Mouse (Mus musculus): ENCODE data around the gene Rsu1. TPM values are rescaled to one million over a fixed set of nuclear protein-coding genes. Genes with fewer than 3 reads are reported as not detected.

Rsu1 gene
- total and polyA plus RNA-seq, 2 experiments from 2014 or later, result 85.8 to 114 TPM

- Histone ChIP-seq H3K36me3 (ENCODE audit: insufficient read depth, low read length) (no peaks in the 10 kb centered on the region), H3K4me3 (ENCODE audit: low read depth, low read length) (no peak overlapping the region), H3K27ac (ENCODE audit: low read depth, low read length) (no peak overlapping the region), H3K4me2 (ENCODE audit: low read depth, low read length, poor library complexity, severe bottlenecking) (no peak overlapping the region), H3K9ac (replicated peaks; ENCODE audit: low read length, poor library complexity, severe bottlenecking) (no peak overlapping the region), H3K27me3 (ENCODE audit: insufficient read depth, low read length) (no peaks in the 10 kb centered on the region), H3K4me1 (ENCODE audit: insufficient read depth, low read length) (no peaks in the 10 kb centered on the region), H3K9me3 (ENCODE audit: low read length) (no peaks in the 10 kb centered on the region)
- ATAC-seq (ENCODE audit: low FRiP score) (no peak; the same call in 1 of the 2 replicates), DNase-seq (ENCODE audit: low spot score) (peak; percentile 47)
- peak; percentile 83 for TF ChIP-seq CTCF (IDR thresholded peaks at IDR 0.05)
- 57% methylated on average over 10 of the region's 10 CpGs for WGBS
These were observed 7.1 kb upstream of the Rsu1 start for GRCm38 (mm10) chr2:13278114-13278862.

- no peak for DNase-seq (ENCODE audit: low spot score)
- peak; percentile 28 for TF ChIP-seq CTCF (IDR thresholded peaks at IDR 0.05)
- Histone ChIP-seq H3K27me3 (ENCODE audit: insufficient read depth, low read length) (no peaks in the 10 kb centered on the region), H3K9me3 (ENCODE audit: low read length) (no peaks in the 10 kb centered on the region), H3K4me1 (ENCODE audit: insufficient read depth, low read length) (peaks cover under 1% of the 10 kb centered on the region; the same call in 1 of the 2 replicates), H3K36me3 (ENCODE audit: insufficient read depth, low read length) (no peaks in the 10 kb centered on the region), H3K4me3 (ENCODE audit: low read depth, low read length) (no peak overlapping the region), H3K9ac (replicated peaks; ENCODE audit: low read length, poor library complexity, severe bottlenecking) (no peak overlapping the region), H3K27ac (ENCODE audit: low read depth, low read length) (no peak overlapping the region), H3K4me2 (ENCODE audit: low read depth, low read length, poor library complexity, severe bottlenecking) (no peak overlapping the region)
- no peak for ATAC-seq (ENCODE audit: low FRiP score)
- WGBS, result 65% methylated on average over 7 of the region's 7 CpGs
These were observed 4.7 kb upstream of the Rsu1 start for GRCm38 (mm10) chr2:13275874-13276273.

DNA sequence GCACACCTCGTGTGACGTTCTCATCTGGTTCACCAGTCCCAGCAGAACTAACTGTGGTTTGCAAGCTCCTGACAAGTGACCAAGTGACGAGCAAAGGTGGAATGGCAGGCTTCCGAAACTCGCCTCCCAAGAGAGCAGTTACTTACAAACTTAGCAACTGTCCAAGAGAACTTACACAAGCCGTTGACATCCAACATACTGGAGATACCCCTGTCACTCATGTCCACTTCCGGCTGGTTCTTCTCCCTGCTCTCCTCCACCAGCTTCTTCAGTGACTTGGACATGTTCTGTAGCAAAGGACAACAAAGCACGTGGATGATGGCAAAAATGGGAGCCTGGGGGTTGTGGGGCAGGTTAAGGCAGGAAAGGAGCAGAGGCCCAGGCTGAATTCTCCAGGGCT, 479 bp downstream of the Rsu1 start:
- WGBS, result 52% methylated on average over 8 of the region's 8 CpGs
- TF ChIP-seq CTCF (IDR thresholded peaks at IDR 0.05), result no peak
- Histone ChIP-seq H3K27me3 (ENCODE audit: insufficient read depth, low read length) (no peaks in the 10 kb centered on the region), H3K27ac (ENCODE audit: low read depth, low read length) (peak overlapping the region; percentile 68; the same call in 1 of the 2 replicates), H3K4me2 (ENCODE audit: low read depth, low read length, poor library complexity, severe bottlenecking) (peak overlapping the region; percentile 91), H3K4me1 (ENCODE audit: insufficient read depth, low read length) (peaks cover 5% of the 10 kb centered on the region; the same call in 1 of the 2 replicates), H3K36me3 (ENCODE audit: insufficient read depth, low read length) (no peaks in the 10 kb centered on the region), H3K9ac (replicated peaks; ENCODE audit: low read length, poor library complexity, severe bottlenecking) (peak overlapping the region; percentile 56), H3K4me3 (ENCODE audit: low read depth, low read length) (peak overlapping the region; percentile 63), H3K9me3 (ENCODE audit: low read length) (no peaks in the 10 kb centered on the region)
- DNase-seq (ENCODE audit: low spot score) (no peak), ATAC-seq (ENCODE audit: low FRiP score) (no peak)

- WGBS, result 96% methylated on average over 4 of the region's 4 CpGs
- Histone ChIP-seq H3K27ac (ENCODE audit: low read depth, low read length) (no peak overlapping the region), H3K4me2 (ENCODE audit: low read depth, low read length, poor library complexity, severe bottlenecking) (no peak overlapping the region), H3K36me3 (ENCODE audit: insufficient read depth, low read length) (no peaks in the 10 kb centered on the region), H3K4me3 (ENCODE audit: low read depth, low read length) (no peak overlapping the region), H3K9ac (replicated peaks; ENCODE audit: low read length, poor library complexity, severe bottlenecking) (no peak overlapping the region), H3K9me3 (ENCODE audit: low read length) (no peaks in the 10 kb centered on the region), H3K4me1 (ENCODE audit: insufficient read depth, low read length) (peaks cover 5% of the 10 kb centered on the region; the same call in 1 of the 2 replicates), H3K27me3 (ENCODE audit: insufficient read depth, low read length) (no peaks in the 10 kb centered on the region)
- DNase-seq (ENCODE audit: low spot score) (no peak), ATAC-seq (ENCODE audit: low FRiP score) (no peak)
- TF ChIP-seq CTCF (IDR thresholded peaks at IDR 0.05), result no peak
These were observed 2.4 kb downstream of the Rsu1 start for GRCm38 (mm10) chr2:13268681-13269293.

GRCm38 (mm10) chr2:13264875-13265274, 6.3 kb downstream of the Rsu1 start:
- DNase-seq (ENCODE audit: low spot score) (peak; percentile 79), ATAC-seq (ENCODE audit: low FRiP score) (peak; percentile 62; the same call in 1 of the 2 replicates)
- Histone ChIP-seq H3K27me3 (ENCODE audit: insufficient read depth, low read length) (no peaks in the 10 kb centered on the region), H3K36me3 (ENCODE audit: insufficient read depth, low read length) (no peaks in the 10 kb centered on the region), H3K27ac (ENCODE audit: low read depth, low read length) (no peak overlapping the region), H3K4me2 (ENCODE audit: low read depth, low read length, poor library complexity, severe bottlenecking) (no peak overlapping the region), H3K9me3 (ENCODE audit: low read length) (no peaks in the 10 kb centered on the region), H3K4me3 (ENCODE audit: low read depth, low read length) (no peak overlapping the region), H3K9ac (replicated peaks; ENCODE audit: low read length, poor library complexity, severe bottlenecking) (no peak overlapping the region), H3K4me1 (ENCODE audit: insufficient read depth, low read length) (no peaks in the 10 kb centered on the region)
- 48% methylated on average over 4 of the region's 4 CpGs for WGBS
- peak; percentile 90 for TF ChIP-seq CTCF (IDR thresholded peaks at IDR 0.05)

- Histone ChIP-seq H3K4me2 (ENCODE audit: low read depth, low read length, poor library complexity, severe bottlenecking) (no peak overlapping the region), H3K9me3 (ENCODE audit: low read length) (no peaks in the 10 kb centered on the region), H3K9ac (replicated peaks; ENCODE audit: low read length, poor library complexity, severe bottlenecking) (no peak overlapping the region), H3K27ac (ENCODE audit: low read depth, low read length) (no peak overlapping the region), H3K4me3 (ENCODE audit: low read depth, low read length) (no peak overlapping the region), H3K27me3 (ENCODE audit: insufficient read depth, low read length) (no peaks in the 10 kb centered on the region), H3K36me3 (ENCODE audit: insufficient read depth, low read length) (no peaks in the 10 kb centered on the region), H3K4me1 (ENCODE audit: insufficient read depth, low read length) (no peaks in the 10 kb centered on the region)
- WGBS, result 72% methylated on average over 4 of the region's 4 CpGs
- no peak for TF ChIP-seq CTCF (IDR thresholded peaks at IDR 0.05)
- no peak for ATAC-seq (ENCODE audit: low FRiP score)
- DNase-seq (ENCODE audit: low spot score), result no peak
These were observed 8.1 kb downstream of the Rsu1 start for GRCm38 (mm10) chr2:13263150-13263549.

All from midbrain, postnatal 0 days (tissue).